8 mouse cellular contexts compared by ENCODE assay signal in genomic region chr12:36317036-36317819, GRCm38 (mm10). TPM values are rescaled to one million over a fixed set of nuclear protein-coding genes. Genes with fewer than 3 reads are reported as not detected.
A peak's percentile ranks its signal among the peaks of the same experiment; 100 is the strongest.
DNase-seq lines count a peak whose midpoint lies in the region; ATAC-seq and TF ChIP-seq lines count a peak whose summit lies in the region.

No protein-coding gene starts in this region.

- no peak for TF ChIP-seq CTCF in bone marrow macrophage, adult 2 months (IDR thresholded peaks at IDR 0.05; ENCODE audit: low read depth, low read length)
- no peak for TF ChIP-seq CTCF in small intestine, adult 2 months (IDR thresholded peaks at IDR 0.05; ENCODE audit: extremely low read depth, insufficient read length, insufficient replicate concordance, low read depth, low read length)

- peak overlapping the region; percentile 45 for H3K4me3 ChIP-seq in bone marrow macrophage, adult 2 months (ENCODE audit: insufficient read depth, low read length)
- peak overlapping the region; percentile 35 for H3K4me3 ChIP-seq in forebrain, embryonic 11.5 days (ENCODE audit: low read depth, low read length)
- H3K4me3 ChIP-seq in hindbrain, embryonic 10.5 days, result peak overlapping the region; percentile 59
- peak overlapping the region; percentile 55 for H3K4me3 ChIP-seq in limb, embryonic 10.5 days
- H3K4me3 ChIP-seq in midbrain, embryonic 11.5 days (ENCODE audit: low read depth, low read length), result peak overlapping the region; percentile 41
- H3K4me3 ChIP-seq in small intestine, adult 2 months (ENCODE audit: low read depth, low read length), result peak overlapping the region; percentile 60

- peak; percentile 81 for ATAC-seq in cerebellum, adult (ENCODE audit: insufficient number of reproducible peaks, low FRiP score, low TSS enrichment)
- ATAC-seq in forebrain, embryonic 11.5 days (replicated peaks; ENCODE audit: low FRiP score), result peak; percentile 83
- ATAC-seq in midbrain, embryonic 11.5 days (ENCODE audit: low FRiP score), result peak; percentile 90

- no peaks in the 10 kb centered on the region for H3K27me3 ChIP-seq in forebrain, embryonic 11.5 days (ENCODE audit: control insufficient read depth, insufficient read depth, low read length)
- H3K27me3 ChIP-seq in hindbrain, embryonic 10.5 days (ENCODE audit: insufficient read depth, poor library complexity, severe bottlenecking), result peaks cover 7% of the 10 kb centered on the region; the same call in 1 of the 2 replicates
- no peaks in the 10 kb centered on the region for H3K27me3 ChIP-seq in limb, embryonic 10.5 days (ENCODE audit: low read depth, poor library complexity, severe bottlenecking)
- no peaks in the 10 kb centered on the region for H3K27me3 ChIP-seq in midbrain, embryonic 11.5 days (ENCODE audit: control insufficient read depth, insufficient read depth, low read length)
- no peaks in the 10 kb centered on the region; the same call in 1 of the 2 replicates for H3K27me3 ChIP-seq in small intestine, adult 2 months (ENCODE audit: control insufficient read depth, insufficient read depth, low read length)

- WGBS in forebrain, embryonic 11.5 days, result 2% methylated on average over 30 of the region's 30 CpGs
- WGBS in hindbrain, embryonic 10.5 days, result 2% methylated on average over 30 of the region's 30 CpGs
- 3% methylated on average over 30 of the region's 30 CpGs for WGBS in limb, embryonic 10.5 days
- WGBS in midbrain, embryonic 11.5 days, result 2% methylated on average over 30 of the region's 30 CpGs
- 5% methylated on average over 30 of the region's 30 CpGs for WGBS in small intestine, adult 2 months

- DNase-seq in cerebellum, adult 8-10 months, result no peak
- DNase-seq in forebrain, embryonic 11.5 days (ENCODE audit: low spot score), result peak; percentile 77
- DNase-seq in hindbrain, embryonic 10.5 days (ENCODE audit: low spot score), result peak; percentile 75
- DNase-seq in limb, embryonic 10.5 days (ENCODE audit: low spot score), result peak; percentile 80
- DNase-seq in midbrain, embryonic 11.5 days (ENCODE audit: low spot score, missing footprints), result peak; percentile 94

- H3K9ac ChIP-seq in forebrain, embryonic 11.5 days (ENCODE audit: low read length), result peak overlapping the region; percentile 57
- peak overlapping the region; percentile 65 for H3K9ac ChIP-seq in midbrain, embryonic 11.5 days (ENCODE audit: low read length)

- peak overlapping the region; percentile 61 for H3K4me2 ChIP-seq in forebrain, embryonic 11.5 days (ENCODE audit: low read depth, low read length, severe bottlenecking)
- H3K4me2 ChIP-seq in midbrain, embryonic 11.5 days, result peak overlapping the region; percentile 76

- H3K36me3 ChIP-seq in forebrain, embryonic 11.5 days (ENCODE audit: control insufficient read depth, insufficient read depth, low read length), result no peaks in the 10 kb centered on the region
- no peaks in the 10 kb centered on the region for H3K36me3 ChIP-seq in hindbrain, embryonic 10.5 days
- no peaks in the 10 kb centered on the region for H3K36me3 ChIP-seq in limb, embryonic 10.5 days
- no peaks in the 10 kb centered on the region for H3K36me3 ChIP-seq in midbrain, embryonic 11.5 days (ENCODE audit: control insufficient read depth, insufficient read depth, low read length)
- no peaks in the 10 kb centered on the region for H3K36me3 ChIP-seq in small intestine, adult 2 months (ENCODE audit: control insufficient read depth, insufficient read depth, low read length)

- no peaks in the 10 kb centered on the region for H3K9me3 ChIP-seq in forebrain, embryonic 11.5 days (ENCODE audit: control insufficient read depth, low read length)
- no peaks in the 10 kb centered on the region for H3K9me3 ChIP-seq in hindbrain, embryonic 10.5 days
- H3K9me3 ChIP-seq in limb, embryonic 10.5 days (replicated peaks), result no peaks in the 10 kb centered on the region
- no peaks in the 10 kb centered on the region for H3K9me3 ChIP-seq in midbrain, embryonic 11.5 days (ENCODE audit: control insufficient read depth, low read length)

- H3K4me1 ChIP-seq in bone marrow macrophage, adult 2 months (ENCODE audit: control insufficient read depth, insufficient read depth, low read length), result no peaks in the 10 kb centered on the region
- H3K4me1 ChIP-seq in forebrain, embryonic 11.5 days (replicated peaks; ENCODE audit: control insufficient read depth, insufficient read depth, low read length), result no peaks in the 10 kb centered on the region; the same call in 1 of the 2 replicates
- peaks cover 23% of the 10 kb centered on the region for H3K4me1 ChIP-seq in hindbrain, embryonic 10.5 days (replicated peaks)
- peaks cover 47% of the 10 kb centered on the region for H3K4me1 ChIP-seq in limb, embryonic 10.5 days
- no peaks in the 10 kb centered on the region for H3K4me1 ChIP-seq in midbrain, embryonic 11.5 days (ENCODE audit: control insufficient read depth, insufficient read depth, low read length)
- H3K4me1 ChIP-seq in small intestine, adult 2 months (ENCODE audit: control insufficient read depth, insufficient read depth, insufficient read length, low read length), result peaks cover 4% of the 10 kb centered on the region

- H3K27ac ChIP-seq in bone marrow macrophage, adult 2 months (ENCODE audit: insufficient read depth, low read depth, low read length), result no peak overlapping the region
- H3K27ac ChIP-seq in forebrain, embryonic 11.5 days (ENCODE audit: low read depth, low read length), result no peak overlapping the region
- peak overlapping the region; percentile 82 for H3K27ac ChIP-seq in hindbrain, embryonic 10.5 days
- H3K27ac ChIP-seq in limb, embryonic 10.5 days, result peak overlapping the region; percentile 83
- no peak overlapping the region for H3K27ac ChIP-seq in midbrain, embryonic 11.5 days (ENCODE audit: low read depth, low read length)
- H3K27ac ChIP-seq in small intestine, adult 2 months (ENCODE audit: insufficient read depth, low read depth, low read length), result no peak overlapping the region

- no peak for TF ChIP-seq POLR2A in bone marrow macrophage, adult 2 months (IDR thresholded peaks at IDR 0.05; ENCODE audit: borderline replicate concordance, low read depth, low read length)
- TF ChIP-seq POLR2A in small intestine, adult 2 months (IDR thresholded peaks at IDR 0.05; ENCODE audit: low read depth, low read length), result no peak

RNA-seq across cellular contexts. Expression of gene Sostdc1, which starts 3.3 kb away (rescaled TPM):
- not detected in 2 replicates for polyA plus RNA-seq in bone marrow macrophage, adult 2 months (2012; ENCODE audit: insufficient read depth, insufficient read length, missing spikeins)
- 9.5 and 9.7 TPM in 2 replicates for polyA plus RNA-seq in forebrain, embryonic 11.5 days (2014; fragmentation: Nextera tagmentation; extraction: Ambion mirVana)
- 19.2 and 19.8 TPM in 2 replicates for polyA plus RNA-seq in hindbrain, embryonic 10.5 days (2016; fragmentation: Nextera tagmentation; extraction: Ambion mirVana)
- polyA plus RNA-seq in limb, embryonic 10.5 days (2016; fragmentation: Nextera tagmentation; extraction: Ambion mirVana), result 5.8 and 11.1 TPM in 2 replicates
- 6.4 and 6.6 TPM in 2 replicates for polyA plus RNA-seq in midbrain, embryonic 11.5 days (2014; fragmentation: Nextera tagmentation; extraction: Ambion mirVana)
- polyA plus RNA-seq in small intestine, adult 2 months (2012; rRNA removed), result 0.48 and 3.4 TPM in 2 replicates

Comparison
In these comparisons a context has a peak if more than half of its experiments do, and no peak if none do; other contexts are left out.
1. H3K27ac ChIP-seq: peak in hindbrain, embryonic 10.5 days (single experiment) and limb, embryonic 10.5 days (single experiment); none in bone marrow macrophage, adult 2 months (single experiment), forebrain, embryonic 11.5 days (single experiment), midbrain, embryonic 11.5 days (single experiment) and small intestine, adult 2 months (single experiment).
2. Peak in every context shown above with its lines, with median percentiles within 50 percentile points of each other: ATAC-seq and H3K4me3 ChIP-seq.